In the genomic region with DNA sequence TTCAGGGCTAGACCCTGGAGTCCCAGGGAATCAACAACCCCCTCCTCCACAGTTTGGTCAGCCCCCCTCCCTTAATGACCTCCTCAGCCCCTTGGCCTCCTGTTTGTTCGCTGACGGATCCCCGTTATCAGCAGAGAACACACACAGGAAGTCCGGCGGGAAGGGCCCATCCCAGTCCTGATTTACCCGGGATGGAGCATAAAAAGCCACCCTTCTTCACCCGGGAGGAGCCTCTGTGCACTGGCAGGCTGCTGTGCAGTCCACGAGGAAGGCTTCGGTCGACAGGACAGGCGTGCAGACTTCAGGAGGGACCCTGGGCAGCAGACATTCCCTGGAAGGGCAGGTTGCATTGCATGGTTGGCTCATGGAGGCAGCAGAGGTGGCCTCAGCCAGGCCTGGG, we compare ENCODE assay signal across 9 mouse cellular contexts. TPM values are rescaled to one million over a fixed set of nuclear protein-coding genes. Genes with fewer than 3 reads are reported as not detected.
DNase-seq lines count a peak whose midpoint lies in the region; ATAC-seq lines count a peak whose summit lies in the region.
"Had no signal": no experiment of that assay in that cellular context is flagged by ENCODE, and none has a peak within 500 bp of the region (broad histone marks: within the 10 kb centered on the region; RNA-seq: fewer than 3 reads in every experiment).

No protein-coding gene starts in this region.

- H3K4me1 ChIP-seq in midbrain, embryonic 14.5 days (ENCODE audit: control insufficient read depth, insufficient read depth, low read length) = peaks cover 8% of the 10 kb centered on the region; the same call in 1 of the 2 replicates
- peaks cover 4% of the 10 kb centered on the region; the same call in 1 of the 2 replicates for H3K4me1 ChIP-seq in midbrain, embryonic 11.5 days (ENCODE audit: control insufficient read depth, insufficient read depth, low read length)
- peaks cover 17% of the 10 kb centered on the region for H3K4me1 ChIP-seq in heart, embryonic 16.5 days (ENCODE audit: control insufficient read depth, insufficient read depth, low read length)
- peaks cover 10% of the 10 kb centered on the region for H3K4me1 ChIP-seq in neural tube, embryonic 12.5 days

- H3K27ac ChIP-seq in midbrain, embryonic 14.5 days (replicated peaks; ENCODE audit: low read depth, low read length) = 0 out of 2 replicates have a peak overlapping the region, but pooled peaks have one; percentile 1
- no peak overlapping the region for H3K27ac ChIP-seq in midbrain, embryonic 11.5 days (ENCODE audit: low read depth, low read length)
- peak overlapping the region; percentile 83 for H3K27ac ChIP-seq in heart, embryonic 16.5 days (ENCODE audit: low read length)
- H3K27ac ChIP-seq in neural tube, embryonic 12.5 days = peak overlapping the region; percentile 20; the same call in 1 of the 2 replicates

- H3K36me3 ChIP-seq in midbrain, embryonic 14.5 days (ENCODE audit: control insufficient read depth, insufficient read depth, low read length) = no peaks in the 10 kb centered on the region
- H3K36me3 ChIP-seq in midbrain, embryonic 11.5 days (ENCODE audit: control insufficient read depth, insufficient read depth, low read length) = no peaks in the 10 kb centered on the region
- H3K36me3 ChIP-seq in heart, embryonic 16.5 days (ENCODE audit: control insufficient read depth, insufficient read depth) = no peaks in the 10 kb centered on the region
- H3K36me3 ChIP-seq in neural tube, embryonic 12.5 days = no peaks in the 10 kb centered on the region

- DNase-seq in midbrain, embryonic 14.5 days = no peak
- DNase-seq in midbrain, embryonic 11.5 days (ENCODE audit: low spot score, missing footprints) = no peak
- DNase-seq in kidney, postnatal 4 days = peak; percentile 68 to 77
- no peak for DNase-seq in cerebellum, adult 11 months
- DNase-seq in cerebellum, adult 9-11 months = no peak

- no peak for ATAC-seq in midbrain, embryonic 14.5 days (ENCODE audit: low FRiP score, low TSS enrichment)
- no peak for ATAC-seq in midbrain, embryonic 11.5 days (ENCODE audit: low FRiP score)
- peak; percentile 45 for ATAC-seq in heart, embryonic 16.5 days (replicated peaks; ENCODE audit: extremely low read depth, insufficient read depth, low FRiP score)
- ATAC-seq in neural tube, embryonic 12.5 days (ENCODE audit: low FRiP score, low read depth) = no peak
- no peak for ATAC-seq in inflammation-experienced regulatory T-cells, adult 6 months

- no peak overlapping the region for H3K4me2 ChIP-seq in midbrain, embryonic 14.5 days (ENCODE audit: low read length)
- no peak overlapping the region for H3K4me2 ChIP-seq in midbrain, embryonic 11.5 days
- no peak overlapping the region; the same call in 1 of the 2 replicates for H3K4me2 ChIP-seq in heart, embryonic 16.5 days (ENCODE audit: low read depth, low read length)
- H3K4me2 ChIP-seq in neural tube, embryonic 12.5 days (replicated peaks) = no peak overlapping the region

- H3K4me3 ChIP-seq in midbrain, embryonic 14.5 days (replicated peaks; ENCODE audit: low read depth, low read length) = no peak overlapping the region
- no peak overlapping the region for H3K4me3 ChIP-seq in midbrain, embryonic 11.5 days (ENCODE audit: low read depth, low read length)
- H3K4me3 ChIP-seq in heart, embryonic 16.5 days (ENCODE audit: low read length) = peak overlapping the region; percentile 73
- H3K4me3 ChIP-seq in neural tube, embryonic 12.5 days = no peak overlapping the region; the same call in 1 of the 2 replicates

- 82% methylated on average over 11 of the region's 11 CpGs for WGBS in midbrain, embryonic 14.5 days
- 83% methylated on average over 11 of the region's 11 CpGs for WGBS in midbrain, embryonic 11.5 days
- 33% methylated on average over 11 of the region's 11 CpGs for WGBS in heart, embryonic 16.5 days
- WGBS in neural tube, embryonic 12.5 days = 62% methylated on average over 11 of the region's 11 CpGs

- no peaks in the 10 kb centered on the region for H3K9me3 ChIP-seq in midbrain, embryonic 14.5 days (ENCODE audit: control insufficient read depth, low read length)
- H3K9me3 ChIP-seq in midbrain, embryonic 11.5 days (ENCODE audit: control insufficient read depth, low read length) = no peaks in the 10 kb centered on the region
- no peaks in the 10 kb centered on the region for H3K9me3 ChIP-seq in heart, embryonic 16.5 days (replicated peaks; ENCODE audit: control insufficient read depth, low read length)
- H3K9me3 ChIP-seq in neural tube, embryonic 12.5 days = no peaks in the 10 kb centered on the region

- no peaks in the 10 kb centered on the region for H3K27me3 ChIP-seq in midbrain, embryonic 14.5 days (ENCODE audit: control insufficient read depth, insufficient read depth, low read length)
- no peaks in the 10 kb centered on the region; the same call in 1 of the 2 replicates for H3K27me3 ChIP-seq in midbrain, embryonic 11.5 days (ENCODE audit: control insufficient read depth, insufficient read depth, low read length)
- H3K27me3 ChIP-seq in heart, embryonic 16.5 days (ENCODE audit: control insufficient read depth, insufficient read depth, low read length) = no peaks in the 10 kb centered on the region; the same call in 1 of the 2 replicates
- H3K27me3 ChIP-seq in neural tube, embryonic 12.5 days (replicated peaks) = no peaks in the 10 kb centered on the region; the same call in 1 of the 2 replicates

- no peak overlapping the region for H3K9ac ChIP-seq in midbrain, embryonic 14.5 days (replicated peaks; ENCODE audit: low read length)
- H3K9ac ChIP-seq in midbrain, embryonic 11.5 days (ENCODE audit: low read length) = no peak overlapping the region
- peak overlapping the region; percentile 65 for H3K9ac ChIP-seq in heart, embryonic 16.5 days (ENCODE audit: low read length)
- H3K9ac ChIP-seq in neural tube, embryonic 12.5 days = no peak overlapping the region

RNA-seq across cellular contexts. Expression of a gene that starts 2.8 kb away (rescaled TPM):
- not detected in 2 replicates for polyA plus RNA-seq in midbrain, embryonic 14.5 days (2014; fragmentation: Nextera tagmentation; extraction: Ambion mirVana)
- not detected in 2 replicates for polyA plus RNA-seq in midbrain, embryonic 11.5 days (2014; fragmentation: Nextera tagmentation; extraction: Ambion mirVana)
- not detected in 2 replicates for polyA plus RNA-seq in heart, embryonic 16.5 days (2015; fragmentation: Nextera tagmentation; extraction: Ambion mirVana)
- polyA plus RNA-seq in neural tube, embryonic 12.5 days (2016; fragmentation: Nextera tagmentation; extraction: Ambion mirVana) = not detected in 2 replicates
- polyA plus RNA-seq in inflammation-experienced regulatory T-cells, adult 6 months (2017; shearing (Covaris generic)) = not detected
- polyA plus RNA-seq: large intestine, adult 2 months had no signal

RNA-seq across cellular contexts. Expression of a gene that starts 3.8 kb away (rescaled TPM):
- 36.7 and 51.1 TPM in 2 replicates for polyA plus RNA-seq in midbrain, embryonic 14.5 days (2014; fragmentation: Nextera tagmentation; extraction: Ambion mirVana)
- 52.6 and 58.3 TPM in 2 replicates for polyA plus RNA-seq in midbrain, embryonic 11.5 days (2014; fragmentation: Nextera tagmentation; extraction: Ambion mirVana)
- 188 and 216 TPM in 2 replicates for polyA plus RNA-seq in heart, embryonic 16.5 days (2015; fragmentation: Nextera tagmentation; extraction: Ambion mirVana)
- polyA plus RNA-seq in neural tube, embryonic 12.5 days (2016; fragmentation: Nextera tagmentation; extraction: Ambion mirVana) = 74.8 and 76.1 TPM in 2 replicates
- 1 to 10 TPM in 2 of 3 experiments, not detected in 1; 1.7 to 2.3 TPM for polyA plus RNA-seq in inflammation-experienced regulatory T-cells, adult 6 months (2017; shearing (Covaris generic))

RNA-seq across cellular contexts. Expression of a gene that starts 20.6 kb away (rescaled TPM):
- 1.8 and 3.8 TPM in 2 replicates for polyA plus RNA-seq in midbrain, embryonic 14.5 days (2014; fragmentation: Nextera tagmentation; extraction: Ambion mirVana)
- polyA plus RNA-seq in midbrain, embryonic 11.5 days (2014; fragmentation: Nextera tagmentation; extraction: Ambion mirVana) = 8.2 TPM in 2 replicates
- 25.9 and 28.5 TPM in 2 replicates for polyA plus RNA-seq in heart, embryonic 16.5 days (2015; fragmentation: Nextera tagmentation; extraction: Ambion mirVana)
- polyA plus RNA-seq in neural tube, embryonic 12.5 days (2016; fragmentation: Nextera tagmentation; extraction: Ambion mirVana) = 7.1 TPM in 2 replicates
- 1 to 10 TPM; 6.6 to 9.1 (median 7.4) TPM for polyA plus RNA-seq in inflammation-experienced regulatory T-cells, adult 6 months (2017; shearing (Covaris generic))

RNA-seq across cellular contexts. Expression of a gene that starts 44.6 kb away (rescaled TPM):
- 123 and 160 TPM in 2 replicates for polyA plus RNA-seq in midbrain, embryonic 14.5 days (2014; fragmentation: Nextera tagmentation; extraction: Ambion mirVana)
- 42.9 and 47.4 TPM in 2 replicates for polyA plus RNA-seq in midbrain, embryonic 11.5 days (2014; fragmentation: Nextera tagmentation; extraction: Ambion mirVana)
- polyA plus RNA-seq in heart, embryonic 16.5 days (2015; fragmentation: Nextera tagmentation; extraction: Ambion mirVana) = 12.5 and 15.8 TPM in 2 replicates
- 66.1 and 76.2 TPM in 2 replicates for polyA plus RNA-seq in neural tube, embryonic 12.5 days (2016; fragmentation: Nextera tagmentation; extraction: Ambion mirVana)
- polyA plus RNA-seq in inflammation-experienced regulatory T-cells, adult 6 months (2017; shearing (Covaris generic)) = 1 to 10 TPM; 1.2 to 4.2 (median 2.1) TPM

Comparison
In these comparisons a context has a peak if more than half of its experiments do, and no peak if none do; other contexts are left out.
1. DNase-seq: peak in kidney, postnatal 4 days (2 of 2); none in midbrain, embryonic 14.5 days (single experiment), midbrain, embryonic 11.5 days (single experiment), cerebellum, adult 11 months (single experiment) and cerebellum, adult 9-11 months (single experiment).
2. RNA of a gene that starts 3.8 kb away (polyA plus RNA-seq): 188 to 216 TPM in heart, embryonic 16.5 days, 74.8 to 76.1 TPM in neural tube, embryonic 12.5 days, 52.6 to 58.3 TPM in midbrain, embryonic 11.5 days and 36.7 to 51.1 TPM in midbrain, embryonic 14.5 days; 1.7 to 2.3 TPM in inflammation-experienced regulatory T-cells, adult 6 months; every median in the first group is over 10 times any median in the second.